26 mouse cellular contexts compared by ENCODE assay signal in the genomic region with DNA sequence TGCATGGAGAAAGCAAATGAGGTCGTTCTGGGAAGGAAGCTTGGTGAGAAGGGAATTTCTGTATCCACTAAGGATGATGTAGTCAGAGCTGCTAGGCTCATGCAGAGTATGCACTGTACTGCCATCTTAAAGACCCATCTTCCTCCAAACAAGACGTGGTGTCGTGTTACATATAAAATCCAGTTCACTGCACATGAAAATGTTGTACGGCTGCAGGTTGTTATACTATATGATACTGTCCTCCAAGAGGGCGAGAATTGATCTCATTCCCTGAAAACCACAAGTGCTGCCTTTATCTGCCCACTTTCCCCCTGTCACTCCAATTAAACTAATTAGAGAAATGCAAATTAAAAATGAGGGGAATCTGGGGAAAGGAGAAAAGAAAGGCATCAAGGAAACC.
DNase-seq lines count a peak whose midpoint lies in the region; ATAC-seq lines count a peak whose summit lies in the region.
"Had no signal": no experiment of that assay in that cellular context is flagged by ENCODE, and none has a peak within 500 bp of the region (broad histone marks: within the 10 kb centered on the region; RNA-seq: fewer than 3 reads in every experiment).

No protein-coding gene starts in this region.

- no peak overlapping the region for H3K9ac ChIP-seq in kidney, embryonic 16.5 days (replicated peaks; ENCODE audit: low read length)
- H3K9ac ChIP-seq in forebrain, embryonic 11.5 days (ENCODE audit: low read length): no peak overlapping the region
- H3K9ac ChIP-seq: heart, embryonic 15.5 days; hindbrain, embryonic 15.5 days; limb, embryonic 15.5 days; liver, embryonic 14.5 days; lung, embryonic 14.5 days; neural tube, embryonic 15.5 days had no signal

- 36% methylated on average over 5 of the region's 5 CpGs for WGBS in kidney, embryonic 16.5 days
- WGBS in forebrain, embryonic 11.5 days: 39% methylated on average over 5 of the region's 5 CpGs

- ATAC-seq in kidney, embryonic 16.5 days (ENCODE audit: low FRiP score, low TSS enrichment): peak; percentile 67; the same call in 1 of the 2 replicates
- ATAC-seq in forebrain, embryonic 11.5 days (replicated peaks; ENCODE audit: low FRiP score): peak; percentile 97
- ATAC-seq in erythroblast, adult 5-6 weeks (replicated peaks; ENCODE audit: low FRiP score, poor library complexity, severe bottlenecking): no peak
- ATAC-seq: midbrain, embryonic 16.5 days had no signal

- no peaks in the 10 kb centered on the region for H3K27me3 ChIP-seq in kidney, embryonic 16.5 days (ENCODE audit: insufficient read depth, low read length)
- no peaks in the 10 kb centered on the region for H3K27me3 ChIP-seq in forebrain, embryonic 11.5 days (ENCODE audit: control insufficient read depth, insufficient read depth, low read length)
- H3K27me3 ChIP-seq: heart, embryonic 15.5 days; hindbrain, embryonic 15.5 days; limb, embryonic 15.5 days; neural tube, embryonic 15.5 days had no signal

- no peaks in the 10 kb centered on the region for H3K36me3 ChIP-seq in kidney, embryonic 16.5 days (ENCODE audit: insufficient read depth, low read length)
- no peaks in the 10 kb centered on the region for H3K36me3 ChIP-seq in forebrain, embryonic 11.5 days (ENCODE audit: control insufficient read depth, insufficient read depth, low read length)
- H3K36me3 ChIP-seq: heart, embryonic 15.5 days; hindbrain, embryonic 15.5 days; limb, embryonic 15.5 days; neural tube, embryonic 15.5 days had no signal

- no peak overlapping the region for H3K4me2 ChIP-seq in kidney, embryonic 16.5 days (replicated peaks; ENCODE audit: low read depth, low read length)
- no peak overlapping the region for H3K4me2 ChIP-seq in forebrain, embryonic 11.5 days (ENCODE audit: low read depth, low read length, severe bottlenecking)
- H3K4me2 ChIP-seq: heart, embryonic 15.5 days; hindbrain, embryonic 15.5 days; limb, embryonic 15.5 days; lung, embryonic 14.5 days; neural tube, embryonic 15.5 days had no signal

- H3K9me3 ChIP-seq in kidney, embryonic 16.5 days (ENCODE audit: low read length): no peaks in the 10 kb centered on the region
- no peaks in the 10 kb centered on the region for H3K9me3 ChIP-seq in forebrain, embryonic 11.5 days (ENCODE audit: control insufficient read depth, low read length)
- H3K9me3 ChIP-seq: heart, embryonic 15.5 days; hindbrain, embryonic 15.5 days; limb, embryonic 15.5 days; neural tube, embryonic 15.5 days had no signal

- no peak overlapping the region for H3K27ac ChIP-seq in kidney, embryonic 16.5 days (ENCODE audit: low read length)
- H3K27ac ChIP-seq in forebrain, embryonic 11.5 days (ENCODE audit: low read depth, low read length): peak overlapping the region; percentile 74
- H3K27ac ChIP-seq: gastrocnemius, adult 2 months; heart, embryonic 15.5 days; hindbrain, embryonic 15.5 days; limb, embryonic 15.5 days; liver, embryonic 14.5 days; neural tube, embryonic 15.5 days; stomach, postnatal 0 days had no signal

- peak; percentile 14 for DNase-seq in embryo, embryonic 11 days
- DNase-seq in embryo, embryonic 10.5 days (ENCODE audit: low spot score): no peak
- no peak for DNase-seq in kidney, adult 9 months
- DNase-seq in forebrain, embryonic 11.5 days (ENCODE audit: low spot score): no peak
- DNase-seq in retina, embryonic 14.5 days (ENCODE audit: low spot score): peak; percentile 39
- DNase-seq in urinary bladder, postnatal 25 days (ENCODE audit: low spot score): no peak
- DNase-seq: adrenal gland, postnatal 25 days; cerebellum, adult 9-10 months; gastrocnemius, adult 2 months; heart, postnatal 36 days; kidney, adult 2 months; left cerebral cortex, postnatal 4 days; lung, embryonic 14.5 days; lung, postnatal 4 days; thymus, adult 2 months; thymus, postnatal 4 days had no signal

- H3K4me3 ChIP-seq in kidney, embryonic 16.5 days (ENCODE audit: low read length): no peak overlapping the region
- no peak overlapping the region for H3K4me3 ChIP-seq in forebrain, embryonic 11.5 days (ENCODE audit: low read depth, low read length)
- H3K4me3 ChIP-seq: gastrocnemius, adult 2 months; heart, embryonic 15.5 days; hindbrain, embryonic 15.5 days; limb, embryonic 15.5 days; myocyte; neural tube, embryonic 15.5 days had no signal

- peaks cover 5% of the 10 kb centered on the region for H3K4me1 ChIP-seq in kidney, embryonic 16.5 days (ENCODE audit: insufficient read depth, low read length)
- H3K4me1 ChIP-seq in forebrain, embryonic 11.5 days (replicated peaks; ENCODE audit: control insufficient read depth, insufficient read depth, low read length): peaks cover 11% of the 10 kb centered on the region
- H3K4me1 ChIP-seq: heart, embryonic 15.5 days; neural tube, embryonic 15.5 days had no signal

Comparison
In these comparisons a context has a peak if more than half of its experiments do, and no peak if none do; other contexts are left out.
1. DNase-seq: peak in embryo, embryonic 11 days (single experiment) and retina, embryonic 14.5 days (single experiment); none in embryo, embryonic 10.5 days (single experiment), kidney, adult 9 months (single experiment), forebrain, embryonic 11.5 days (single experiment) and urinary bladder, postnatal 25 days (single experiment).